Mouse (Mus musculus): ENCODE measurements around the gene Sc5d. TPM values are rescaled to one million over a fixed set of nuclear protein-coding genes. Genes with fewer than 3 reads are reported as not detected.

Sc5d gene
- total RNA-seq, 2 experiments from 2014 or later, result 87.7 to 94.2 TPM

- DNase-seq, result no peak
Observed at GRCm38 (mm10) chr9:42260481-42260880, 3.6 kb downstream of the Sc5d start.

- DNase-seq, result no peak
Observed at GRCm38 (mm10) chr9:42249112-42249511, 14.9 kb downstream of the Sc5d start.

- no peak for DNase-seq
Observed at GRCm38 (mm10) chr9:42246688-42247087, 17.4 kb downstream of the Sc5d start.

GRCm38 (mm10) chr9:42244173-42244572, 19.9 kb downstream of the Sc5d start:
- no peak for DNase-seq

GRCm38 (mm10) chr9:42241021-42241420, 23.0 kb downstream of the Sc5d start:
- no peak for DNase-seq

- peak; percentile 50 to 61 for DNase-seq
Observed at GRCm38 (mm10) chr9:42240583-42240992, 23.5 kb downstream of the Sc5d start.

GRCm38 (mm10) chr9:42238827-42239226, 25.2 kb downstream of the Sc5d start:
- no peak for DNase-seq

- no peak for DNase-seq
Observed at GRCm38 (mm10) chr9:42231116-42231515, 32.9 kb downstream of the Sc5d start.

GRCm38 (mm10) chr9:42230333-42230732, 33.7 kb downstream of the Sc5d start:
- DNase-seq, result no peak

- DNase-seq, result no peak
Observed at GRCm38 (mm10) chr9:42229465-42230110, 34.5 kb downstream of the Sc5d start.

GRCm38 (mm10) chr9:42227804-42228203, 36.3 kb downstream of the Sc5d start:
- no peak for DNase-seq

GRCm38 (mm10) chr9:42219001-42219660, 44.9 kb downstream of the Sc5d start:
- no peak for DNase-seq

- DNase-seq, result peak; percentile 70 to 74
Observed at GRCm38 (mm10) chr9:42217685-42218084, 46.4 kb downstream of the Sc5d start.

GRCm38 (mm10) chr9:42214116-42214515, 49.9 kb downstream of the Sc5d start:
- DNase-seq, result no peak

GRCm38 (mm10) chr9:42213142-42213541, 50.9 kb downstream of the Sc5d start:
- no peak for DNase-seq

- peak; percentile 43 to 56 for DNase-seq
Observed at GRCm38 (mm10) chr9:42209666-42210065, 54.4 kb downstream of the Sc5d start.

GRCm38 (mm10) chr9:42208463-42208862, 55.6 kb downstream of the Sc5d start:
- peak in 1 of 2 experiments; percentile 51 for DNase-seq

GRCm38 (mm10) chr9:42206750-42207149, 57.3 kb downstream of the Sc5d start:
- no peak for DNase-seq

- no peak for DNase-seq
Observed at GRCm38 (mm10) chr9:42202271-42202670, 61.8 kb downstream of the Sc5d start.

All from adrenal gland, postnatal 36 days (tissue).